Mouse (Mus musculus) ovary, adult 18-20 months (tissue): ENCODE measurements at regions not wholly inside any gene's neighbourhood (a gene's known extent, or its start where the extent isn't known, plus 50 kb on each side); places are given as distances from the start of the nearest gene placed in this dataset.

Source experiments
- DNase-seq: peaks from one replicate; pipeline ENCODE4 v3.0.0; 2022; ENCODE audit warnings: low spot score, mixed read lengths

- DNase-seq, result no peak
These were observed 90.3 kb downstream of the Brms1l start for GRCm38 (mm10) chr12:55926276-55926973.
